Mouse (Mus musculus) cortical plate, adult 2 months (tissue): Measurements from ENCODE around the gene Calml4.

Source experiments
- CTCF ChIP-seq: fragments of 200-500 bp; IDR thresholded peaks from 2 replicates; pipeline ENCODE4 v1.5.1; 2011; ENCODE audit warnings: mild to moderate bottlenecking, control low read depth, low read length; ENCODE audit not compliant: insufficient read depth; ENCODE audit errors: extremely low read depth
- POLR2A ChIP-seq: fragments of 200-500 bp; IDR thresholded peaks from 2 replicates; pipeline ENCODE4 v1.6.1; 2011; ENCODE audit warnings: mild to moderate bottlenecking, low read length, control low read depth; ENCODE audit not compliant: insufficient read depth; ENCODE audit errors: extremely low read depth

DNA sequence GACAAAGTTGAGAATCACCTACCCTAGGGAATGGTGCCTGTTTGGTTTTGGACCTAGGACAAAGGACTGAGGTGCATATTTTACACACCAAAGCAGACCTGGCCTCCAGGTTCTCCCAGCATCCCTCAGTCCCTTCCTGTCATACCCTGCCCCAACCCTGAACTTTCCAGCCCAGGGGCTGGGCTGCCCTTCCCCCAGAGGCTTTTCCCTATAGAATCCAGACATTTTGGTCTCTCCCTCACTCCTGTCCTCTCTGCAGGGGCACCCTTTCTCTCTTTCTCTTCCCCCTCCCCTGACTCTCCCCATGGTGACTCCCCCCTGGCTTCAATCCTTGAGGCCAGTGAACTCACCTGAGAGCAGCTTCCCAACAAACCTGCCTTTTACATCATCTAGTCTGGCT, 12.8 kb downstream of the Calml4 start:
- TF ChIP-seq CTCF (no peak), POLR2A (no peak)
